Mouse (Mus musculus): ENCODE measurements at regions not wholly inside any gene's neighbourhood (a gene's known extent, or its start where the extent isn't known, plus 50 kb on each side); places are given as distances from the start of the nearest gene placed in this dataset.

GRCm38 (mm10) chr13:30050745-30051508 lies 65.1 kb upstream of the E2f3 start:
- Histone ChIP-seq H3K27me3 (ENCODE audit: control insufficient read depth, insufficient read depth, low read length) (no peaks in the 10 kb centered on the region), H3K9me3 (replicated peaks; ENCODE audit: control insufficient read depth, low read length) (no peaks in the 10 kb centered on the region), H3K4me2 (ENCODE audit: low read depth, low read length) (no peak overlapping the region), H3K27ac (ENCODE audit: low read depth) (no peak overlapping the region), H3K9ac (replicated peaks; ENCODE audit: low read depth, low read length) (no peak overlapping the region), H3K36me3 (replicated peaks; ENCODE audit: control insufficient read depth, insufficient read depth, low read length) (no peaks in the 10 kb centered on the region), H3K4me1 (ENCODE audit: control insufficient read depth, insufficient read depth) (no peaks in the 10 kb centered on the region), H3K4me3 (ENCODE audit: low read depth, low read length) (no peak overlapping the region)
- ATAC-seq (ENCODE audit: insufficient read depth, low read depth) (no peak), DNase-seq (ENCODE audit: low spot score) (no peak)
- WGBS: 74% methylated on average over 9 of the region's 9 CpGs
- TF ChIP-seq CTCF (IDR thresholded peaks at IDR 0.05; ENCODE audit: low read depth) (no peak), EP300 (IDR thresholded peaks at IDR 0.05; ENCODE audit: low read depth) (no peak)

DNA sequence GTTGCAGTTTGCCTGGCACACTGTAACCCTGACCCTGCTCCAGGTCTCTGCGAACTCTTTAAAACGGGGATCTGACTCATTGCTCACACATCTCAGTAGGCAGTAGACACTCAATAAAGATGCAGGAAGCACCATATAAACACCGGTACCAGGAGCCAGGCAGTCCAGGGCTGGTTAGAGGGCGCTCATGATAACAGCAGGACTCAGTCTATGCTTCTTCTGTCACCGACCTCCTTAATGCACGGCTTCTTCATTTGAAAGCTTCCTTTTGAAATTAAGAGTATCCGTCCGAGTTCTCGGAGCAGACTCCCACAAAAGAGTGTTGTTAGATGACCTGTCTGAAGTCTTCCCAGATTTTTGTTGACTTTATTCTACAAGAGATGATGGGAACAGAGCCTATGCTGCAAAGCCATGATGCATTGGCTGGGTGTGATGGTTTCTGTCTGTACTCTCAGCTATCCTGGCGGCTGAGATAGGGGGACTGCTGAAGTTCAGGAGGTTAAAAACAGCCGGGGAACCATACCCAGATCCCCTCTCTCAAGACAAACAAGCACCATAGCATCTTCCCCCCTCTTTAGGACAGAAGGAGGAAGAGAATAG lies 62.5 kb upstream of the E2f3 start:
- Histone ChIP-seq H3K4me2 (ENCODE audit: low read depth, low read length) (no peak overlapping the region), H3K9me3 (replicated peaks; ENCODE audit: control insufficient read depth, low read length) (no peaks in the 10 kb centered on the region), H3K4me1 (ENCODE audit: control insufficient read depth, insufficient read depth) (no peaks in the 10 kb centered on the region), H3K27me3 (ENCODE audit: control insufficient read depth, insufficient read depth, low read length) (no peaks in the 10 kb centered on the region), H3K36me3 (replicated peaks; ENCODE audit: control insufficient read depth, insufficient read depth, low read length) (no peaks in the 10 kb centered on the region), H3K9ac (replicated peaks; ENCODE audit: low read depth, low read length) (no peak overlapping the region), H3K27ac (ENCODE audit: low read depth) (no peak overlapping the region), H3K4me3 (ENCODE audit: low read depth, low read length) (no peak overlapping the region)
- no peak for ATAC-seq (ENCODE audit: insufficient read depth, low read depth)
- TF ChIP-seq EP300 (IDR thresholded peaks at IDR 0.05; ENCODE audit: low read depth): no peak
- TF ChIP-seq CTCF (IDR thresholded peaks at IDR 0.05; ENCODE audit: low read depth): no peak
- WGBS: 59% methylated on average over 11 of the region's 11 CpGs
- no peak for DNase-seq (ENCODE audit: low spot score)

GRCm38 (mm10) chr13:30046504-30047169 lies 60.8 kb upstream of the E2f3 start:
- no peak overlapping the region for H3K9ac ChIP-seq (replicated peaks; ENCODE audit: low read depth, low read length)
- WGBS: 85% methylated on average over 5 of the region's 5 CpGs
- no peak overlapping the region for H3K4me2 ChIP-seq (ENCODE audit: low read depth, low read length)
- H3K4me1 ChIP-seq (ENCODE audit: control insufficient read depth, insufficient read depth): peaks cover 3% of the 10 kb centered on the region; the same call in 1 of the 2 replicates
- H3K4me3 ChIP-seq (ENCODE audit: low read depth, low read length): no peak overlapping the region
- ATAC-seq (ENCODE audit: insufficient read depth, low read depth) (no peak), DNase-seq (ENCODE audit: low spot score) (no peak)
- no peak overlapping the region for H3K27ac ChIP-seq (ENCODE audit: low read depth)
- no peaks in the 10 kb centered on the region for H3K27me3 ChIP-seq (ENCODE audit: control insufficient read depth, insufficient read depth, low read length)
- H3K36me3 ChIP-seq (replicated peaks; ENCODE audit: control insufficient read depth, insufficient read depth, low read length): no peaks in the 10 kb centered on the region
- H3K9me3 ChIP-seq (replicated peaks; ENCODE audit: control insufficient read depth, low read length): no peaks in the 10 kb centered on the region
- no peak for TF ChIP-seq EP300 (IDR thresholded peaks at IDR 0.05; ENCODE audit: low read depth)
- no peak for TF ChIP-seq CTCF (IDR thresholded peaks at IDR 0.05; ENCODE audit: low read depth)

DNA sequence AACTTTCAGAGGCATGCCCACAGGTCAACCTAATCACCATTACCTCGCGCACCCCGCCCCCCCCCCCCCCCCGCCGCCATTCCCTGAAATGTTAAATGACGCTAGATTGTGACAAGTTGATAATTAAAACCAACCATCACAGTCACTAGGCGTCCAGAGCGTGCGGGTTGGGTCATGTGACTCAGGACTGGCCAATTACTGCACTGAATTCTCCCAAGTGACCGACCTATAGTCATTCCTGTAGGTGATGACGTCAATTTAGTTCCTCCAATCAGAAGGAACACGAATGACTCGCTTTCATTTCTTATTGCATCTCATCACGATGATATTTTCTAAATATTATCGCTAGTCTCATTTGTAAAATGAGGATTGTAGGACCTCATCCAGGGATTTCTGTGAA lies 60.2 kb upstream of the E2f3 start:
- no peaks in the 10 kb centered on the region for H3K36me3 ChIP-seq (replicated peaks; ENCODE audit: control insufficient read depth, insufficient read depth, low read length)
- H3K4me1 ChIP-seq (ENCODE audit: control insufficient read depth, insufficient read depth): peaks cover 3% of the 10 kb centered on the region; the same call in 1 of the 2 replicates
- H3K9ac ChIP-seq (replicated peaks; ENCODE audit: low read depth, low read length): no peak overlapping the region
- no peak overlapping the region for H3K4me2 ChIP-seq (ENCODE audit: low read depth, low read length)
- no peaks in the 10 kb centered on the region for H3K27me3 ChIP-seq (ENCODE audit: control insufficient read depth, insufficient read depth, low read length)
- no peak for ATAC-seq (ENCODE audit: insufficient read depth, low read depth)
- 75% methylated on average over 13 of the region's 15 CpGs for WGBS
- no peak for DNase-seq (ENCODE audit: low spot score)
- H3K9me3 ChIP-seq (replicated peaks; ENCODE audit: control insufficient read depth, low read length): no peaks in the 10 kb centered on the region
- H3K27ac ChIP-seq (ENCODE audit: low read depth): no peak overlapping the region
- TF ChIP-seq CTCF (IDR thresholded peaks at IDR 0.05; ENCODE audit: low read depth) (no peak), EP300 (IDR thresholded peaks at IDR 0.05; ENCODE audit: low read depth) (no peak)
- no peak overlapping the region for H3K4me3 ChIP-seq (ENCODE audit: low read depth, low read length)

GRCm38 (mm10) chr13:30045225-30045624 lies 59.4 kb upstream of the E2f3 start:
- no peak for DNase-seq (ENCODE audit: low spot score)
- no peak overlapping the region for H3K27ac ChIP-seq (ENCODE audit: low read depth)
- no peak overlapping the region for H3K4me3 ChIP-seq (ENCODE audit: low read depth, low read length)
- no peaks in the 10 kb centered on the region for H3K9me3 ChIP-seq (replicated peaks; ENCODE audit: control insufficient read depth, low read length)
- H3K27me3 ChIP-seq (ENCODE audit: control insufficient read depth, insufficient read depth, low read length): no peaks in the 10 kb centered on the region
- no peaks in the 10 kb centered on the region for H3K36me3 ChIP-seq (replicated peaks; ENCODE audit: control insufficient read depth, insufficient read depth, low read length)
- TF ChIP-seq CTCF (IDR thresholded peaks at IDR 0.05; ENCODE audit: low read depth): no peak
- TF ChIP-seq EP300 (IDR thresholded peaks at IDR 0.05; ENCODE audit: low read depth): no peak
- ATAC-seq (ENCODE audit: insufficient read depth, low read depth): no peak
- H3K9ac ChIP-seq (replicated peaks; ENCODE audit: low read depth, low read length): no peak overlapping the region
- peaks cover 3% of the 10 kb centered on the region; the same call in 1 of the 2 replicates for H3K4me1 ChIP-seq (ENCODE audit: control insufficient read depth, insufficient read depth)
- no peak overlapping the region for H3K4me2 ChIP-seq (ENCODE audit: low read depth, low read length)
- WGBS: 70% methylated on average over 6 of the region's 6 CpGs
